Comparison of ENCODE assay signal across 14 mouse cellular contexts in genomic region chr6:73512907-73513306, GRCm38 (mm10). TPM values are rescaled to one million over a fixed set of nuclear protein-coding genes. Genes with fewer than 3 reads are reported as not detected.
A peak's percentile ranks its signal among the peaks of the same experiment; 100 is the strongest.
DNase-seq lines count a peak whose midpoint lies in the region; ATAC-seq and TF ChIP-seq lines count a peak whose summit lies in the region.
"Had no signal": no experiment of that assay in that cellular context is flagged by ENCODE, and none has a peak within 500 bp of the region (broad histone marks: within the 10 kb centered on the region; RNA-seq: fewer than 3 reads in every experiment).

No protein-coding gene starts in this region.

- no peak overlapping the region for H3K27ac ChIP-seq in layer of hippocampus, adult 2 months
- H3K27ac ChIP-seq: embryonic facial prominence, embryonic 12.5 days; hindbrain, embryonic 10.5 days had no signal

- TF ChIP-seq CTCF in layer of hippocampus, adult 2 months (conservative IDR thresholded peaks at IDR 0.05) = peak; percentile 63

- 0 out of 2 replicates have a peak, but pooled peaks have one; percentile 50 for ATAC-seq in common myeloid progenitor, adult 5-6 weeks (replicated peaks; ENCODE audit: low read depth, poor library complexity, severe bottlenecking)
- no peak for ATAC-seq in erythroid progenitor cell, adult 5-6 weeks (replicated peaks; ENCODE audit: low FRiP score, poor library complexity, severe bottlenecking)
- ATAC-seq: forebrain, embryonic 16.5 days had no signal

- no peak overlapping the region for H3K4me3 ChIP-seq in layer of hippocampus, adult 2 months
- H3K4me3 ChIP-seq: embryonic facial prominence, embryonic 12.5 days; hindbrain, embryonic 10.5 days had no signal

- peak; percentile 21 for DNase-seq in adrenal gland, postnatal 10 days
- DNase-seq in adrenal gland, adult (ENCODE audit: inconsistent age in 2 of 2, low spot score in 1 of 2) = no peak
- DNase-seq in layer of hippocampus, adult 2 months (ENCODE audit: low spot score in 2 of 2) = no peak
- no peak for DNase-seq in layer of hippocampus, postnatal 14 days (ENCODE audit: low spot score in 2 of 2)
- peak; percentile 10 for DNase-seq in 3T3-L1 (ENCODE audit: low read depth, low spot score)
- no peak for DNase-seq in right cerebral cortex, postnatal 25 days
- DNase-seq: cerebellum, adult 9-11 months; layer of hippocampus, adult 9-11 months had no signal

RNA-seq across cellular contexts. Expression of gene 4931417E11Rik, which starts 43.4 kb away (rescaled TPM):
- not detected for total RNA-seq in adrenal gland, postnatal 10 days (2021)
- not detected for total RNA-seq in layer of hippocampus, adult 2 months (2021)
- total RNA-seq in layer of hippocampus, postnatal 14 days (2021) = not detected
- not detected in 2 replicates for total RNA-seq in common myeloid progenitor, adult 5-6 weeks (2017)
- total RNA-seq in erythroid progenitor cell, adult 5-6 weeks (2015; ENCODE audit: low replicate concordance) = not detected in 2 replicates
- not detected in 2 replicates for total RNA-seq in erythroid progenitor cell, adult 5-6 weeks (2017; ENCODE audit: low replicate concordance)
- total RNA-seq: megakaryocyte, adult 5-6 weeks had no signal

Comparison
In these comparisons a context has a peak if more than half of its experiments do, and no peak if none do; other contexts are left out.
1. DNase-seq: peak in adrenal gland, postnatal 10 days (single experiment) and 3T3-L1 (single experiment); none in adrenal gland, adult (0 of 2), layer of hippocampus, adult 2 months (0 of 2), layer of hippocampus, postnatal 14 days (0 of 2) and right cerebral cortex, postnatal 25 days (single experiment).